Mouse (Mus musculus) liver, embryonic 13.5 days (tissue): ENCODE measurements at regions not wholly inside any gene's neighbourhood (a gene's known extent, or its start where the extent isn't known, plus 50 kb on each side); places are given as distances from the start of the nearest gene placed in this dataset.

Source experiments
- ATAC-seq: fragments of 200-750 bp; cut with Nextera tagmentation; 2 replicates; pipeline ENCODE4 v1.8.0; 2017; ENCODE audit warnings: low read depth, mild to moderate bottlenecking, moderate number of reproducible peaks, moderate library complexity
- DNase-seq: peaks from one replicate; pipeline ENCODE4 v3.0.0; 2022
- H3K27ac ChIP-seq: fragments of 300-500 bp; sonication (generic); 2 replicates; pipeline ENCODE4 v1.5.1; 2015; ENCODE audit warnings: moderate library complexity, mild to moderate bottlenecking, inconsistent platforms
- H3K27me3 ChIP-seq: fragments of 300-500 bp; sonication (generic); 2 replicates; pipeline ENCODE4 v1.6.1; 2015; ENCODE audit warnings: mild to moderate bottlenecking, inconsistent platforms
- H3K36me3 ChIP-seq: fragments of 300-500 bp; sonication (generic); 2 replicates; pipeline ENCODE4 v1.6.1; 2015; ENCODE audit warnings: mild to moderate bottlenecking, inconsistent platforms
- H3K4me1 ChIP-seq: fragments of 300-500 bp; sonication (generic); replicated peaks from 2 replicates; pipeline ENCODE4 v1.6.1; 2015; ENCODE audit warnings: inconsistent platforms
- H3K4me2 ChIP-seq: fragments of 300-500 bp; sonication (generic); 2 replicates; pipeline ENCODE4 v1.6.1; 2015; ENCODE audit warnings: inconsistent platforms, mild to moderate bottlenecking, moderate library complexity
- H3K4me3 ChIP-seq: fragments of 300-500 bp; sonication (generic); replicated peaks from 2 replicates; pipeline ENCODE4 v1.5.1; 2015; ENCODE audit warnings: mild to moderate bottlenecking, inconsistent platforms
- H3K9ac ChIP-seq: fragments of 300-500 bp; sonication (generic); 2 replicates; pipeline ENCODE4 v1.6.1; 2015; ENCODE audit warnings: mild to moderate bottlenecking, inconsistent platforms
- H3K9me3 ChIP-seq: fragments of 300-500 bp; sonication (generic); replicated peaks from 2 replicates; pipeline ENCODE4 v1.6.1; 2016; ENCODE audit warnings: inconsistent platforms
- WGBS: fragments of 180-500 bp; shearing (Covaris S2); methylation state at CpG from one replicate; pipeline ENCODE4 v1.1.7; 2015; ENCODE audit not compliant: insufficient replicate concordance; 5-methylcytosine and 5-hydroxymethylcytosine counted together

DNA sequence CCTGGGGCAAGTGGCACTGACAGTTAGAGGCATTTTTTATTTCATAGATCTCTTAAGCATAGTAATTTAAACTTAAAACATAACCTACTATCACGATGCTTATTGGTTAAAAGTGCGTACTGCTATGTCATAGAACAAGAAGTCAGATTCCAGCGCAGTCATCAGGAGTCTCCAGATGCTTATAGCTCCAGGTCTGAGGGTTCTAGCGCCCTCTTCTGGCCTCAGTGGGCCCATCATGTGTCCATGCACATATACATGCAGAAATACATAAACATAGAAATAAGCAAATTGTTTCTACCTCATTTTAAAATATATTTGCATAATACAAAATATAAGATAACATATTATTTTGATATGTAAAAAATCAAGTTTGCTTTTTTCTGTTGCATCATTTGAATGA lies 1002.8 kb upstream of the Adgrl2 start:
- no peaks in the 10 kb centered on the region for H3K36me3 ChIP-seq
- no peak for DNase-seq
- no peaks in the 10 kb centered on the region for H3K4me1 ChIP-seq
- H3K4me3 ChIP-seq = no peak overlapping the region
- no peaks in the 10 kb centered on the region for H3K9me3 ChIP-seq
- H3K27ac ChIP-seq = no peak overlapping the region
- WGBS = 51% methylated on average over 4 of the region's 4 CpGs
- H3K27me3 ChIP-seq = no peaks in the 10 kb centered on the region
- H3K4me2 ChIP-seq = no peak overlapping the region
- no peak for ATAC-seq
- H3K9ac ChIP-seq = no peak overlapping the region

DNA sequence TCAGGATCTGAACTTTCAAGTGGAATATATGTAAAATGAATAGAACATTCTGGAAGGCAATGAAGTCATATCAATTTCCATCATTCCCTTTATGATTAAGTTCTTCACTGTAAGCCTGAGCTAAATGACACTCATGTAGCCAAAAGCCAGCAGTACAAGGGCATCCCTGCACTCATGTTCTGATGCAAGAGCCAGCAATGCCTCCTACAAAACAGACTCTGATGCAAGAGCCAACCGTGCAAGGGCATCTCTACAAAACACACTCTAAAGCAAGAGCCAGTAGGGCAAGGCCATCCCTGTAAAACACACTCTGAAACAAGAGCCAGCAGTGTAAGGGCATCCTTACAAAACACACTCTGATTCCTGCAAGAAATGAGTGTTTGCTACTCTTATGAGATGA lies 997.4 kb upstream of the Adgrl2 start:
- Histone ChIP-seq H3K36me3 (no peaks in the 10 kb centered on the region), H3K4me3 (no peak overlapping the region), H3K4me1 (no peaks in the 10 kb centered on the region), H3K9ac (no peak overlapping the region), H3K27ac (no peak overlapping the region), H3K9me3 (no peaks in the 10 kb centered on the region), H3K27me3 (no peaks in the 10 kb centered on the region), H3K4me2 (no peak overlapping the region)
- ATAC-seq (no peak), DNase-seq (no peak)
- WGBS = 38% methylated on average over 1 of the region's 1 CpGs

GRCm38 (mm10) chr3:149956993-149957392 lies 966.6 kb upstream of the Adgrl2 start:
- ATAC-seq (no peak), DNase-seq (no peak)
- Histone ChIP-seq H3K27me3 (no peaks in the 10 kb centered on the region), H3K4me1 (no peaks in the 10 kb centered on the region), H3K9me3 (no peaks in the 10 kb centered on the region), H3K9ac (no peak overlapping the region), H3K4me2 (no peak overlapping the region), H3K36me3 (no peaks in the 10 kb centered on the region), H3K27ac (no peak overlapping the region), H3K4me3 (no peak overlapping the region)
- WGBS = 6% methylated on average over 2 of the region's 2 CpGs

- no peaks in the 10 kb centered on the region for H3K36me3 ChIP-seq
- H3K27me3 ChIP-seq = no peaks in the 10 kb centered on the region
- no peak for DNase-seq
- H3K9ac ChIP-seq = no peak overlapping the region
- 76% methylated on average over 9 of the region's 9 CpGs for WGBS
- H3K4me1 ChIP-seq = no peaks in the 10 kb centered on the region
- H3K9me3 ChIP-seq = no peaks in the 10 kb centered on the region
- no peak overlapping the region for H3K4me3 ChIP-seq
- H3K27ac ChIP-seq = no peak overlapping the region
- no peak for ATAC-seq
- H3K4me2 ChIP-seq = no peak overlapping the region
Observed at GRCm38 (mm10) chr3:149936197-149936596, 945.8 kb upstream of the Adgrl2 start.

GRCm38 (mm10) chr3:149934832-149935231 lies 944.5 kb upstream of the Adgrl2 start:
- Histone ChIP-seq H3K27ac (no peak overlapping the region), H3K9ac (no peak overlapping the region), H3K27me3 (no peaks in the 10 kb centered on the region), H3K4me3 (no peak overlapping the region), H3K36me3 (no peaks in the 10 kb centered on the region), H3K9me3 (no peaks in the 10 kb centered on the region), H3K4me1 (no peaks in the 10 kb centered on the region), H3K4me2 (no peak overlapping the region)
- DNase-seq = no peak
- 61% methylated on average over 4 of the region's 4 CpGs for WGBS
- ATAC-seq = no peak

GRCm38 (mm10) chr3:149928456-149929360 lies 938.4 kb upstream of the Adgrl2 start:
- ATAC-seq (no peak), DNase-seq (no peak)
- H3K4me3 ChIP-seq = no peak overlapping the region
- H3K9ac ChIP-seq = no peak overlapping the region
- H3K36me3 ChIP-seq = no peaks in the 10 kb centered on the region
- H3K4me1 ChIP-seq = no peaks in the 10 kb centered on the region
- no peaks in the 10 kb centered on the region for H3K27me3 ChIP-seq
- no peaks in the 10 kb centered on the region for H3K9me3 ChIP-seq
- no peak overlapping the region for H3K4me2 ChIP-seq
- H3K27ac ChIP-seq = no peak overlapping the region
- WGBS = 66% methylated on average over 10 of the region's 10 CpGs

- Histone ChIP-seq H3K4me1 (no peaks in the 10 kb centered on the region), H3K27ac (no peak overlapping the region), H3K4me3 (no peak overlapping the region), H3K9me3 (no peaks in the 10 kb centered on the region), H3K27me3 (no peaks in the 10 kb centered on the region), H3K4me2 (no peak overlapping the region), H3K9ac (no peak overlapping the region), H3K36me3 (no peaks in the 10 kb centered on the region)
- ATAC-seq = no peak
- DNase-seq = no peak
- 49% methylated on average over 2 of the region's 2 CpGs for WGBS
Observed at GRCm38 (mm10) chr3:149920206-149920605, 929.9 kb upstream of the Adgrl2 start.

GRCm38 (mm10) chr3:149918201-149918600 lies 927.8 kb upstream of the Adgrl2 start:
- H3K9ac ChIP-seq = no peak overlapping the region
- ATAC-seq = no peak
- DNase-seq = no peak
- no peak overlapping the region for H3K4me2 ChIP-seq
- H3K9me3 ChIP-seq = no peaks in the 10 kb centered on the region
- no peak overlapping the region for H3K27ac ChIP-seq
- H3K4me1 ChIP-seq = no peaks in the 10 kb centered on the region
- no peaks in the 10 kb centered on the region for H3K36me3 ChIP-seq
- H3K4me3 ChIP-seq = no peak overlapping the region
- H3K27me3 ChIP-seq = no peaks in the 10 kb centered on the region
- 65% methylated on average over 5 of the region's 5 CpGs for WGBS

DNA sequence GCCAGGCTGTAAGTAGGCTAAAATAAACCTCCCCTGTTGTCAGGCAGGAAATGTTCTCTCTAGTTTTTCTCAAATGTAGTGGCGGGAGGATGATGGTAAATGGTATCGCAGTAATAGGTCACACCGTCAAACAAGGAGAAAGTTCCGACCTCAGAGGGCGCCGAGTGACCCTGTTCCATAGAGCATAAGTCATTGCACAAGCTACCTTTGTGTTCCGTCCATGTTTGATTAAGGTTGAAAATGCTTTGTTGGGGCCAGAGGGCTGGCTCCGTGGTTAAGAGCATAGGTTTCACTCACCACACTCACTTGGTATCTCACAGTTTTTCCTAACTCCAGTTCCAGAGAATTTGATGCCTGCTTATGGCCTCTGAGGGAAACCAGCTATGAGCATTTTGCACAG lies 920.4 kb upstream of the Adgrl2 start:
- no peaks in the 10 kb centered on the region for H3K36me3 ChIP-seq
- WGBS = 80% methylated on average over 8 of the region's 8 CpGs
- H3K4me2 ChIP-seq = no peak overlapping the region
- no peaks in the 10 kb centered on the region for H3K9me3 ChIP-seq
- no peak overlapping the region for H3K4me3 ChIP-seq
- no peak overlapping the region for H3K27ac ChIP-seq
- no peaks in the 10 kb centered on the region for H3K27me3 ChIP-seq
- DNase-seq (no peak), ATAC-seq (no peak)
- no peaks in the 10 kb centered on the region for H3K4me1 ChIP-seq
- no peak overlapping the region for H3K9ac ChIP-seq

- H3K4me2 ChIP-seq = no peak overlapping the region
- no peak for ATAC-seq
- H3K9ac ChIP-seq = no peak overlapping the region
- H3K36me3 ChIP-seq = no peaks in the 10 kb centered on the region
- no peak for DNase-seq
- no peaks in the 10 kb centered on the region for H3K9me3 ChIP-seq
- H3K27ac ChIP-seq = no peak overlapping the region
- H3K4me3 ChIP-seq = no peak overlapping the region
- H3K4me1 ChIP-seq = no peaks in the 10 kb centered on the region
- no peaks in the 10 kb centered on the region for H3K27me3 ChIP-seq
- WGBS = 70% methylated on average over 5 of the region's 5 CpGs
Observed at GRCm38 (mm10) chr3:149901783-149902182, 911.4 kb upstream of the Adgrl2 start.

- Histone ChIP-seq H3K4me1 (no peaks in the 10 kb centered on the region), H3K27me3 (no peaks in the 10 kb centered on the region), H3K9ac (no peak overlapping the region), H3K4me2 (no peak overlapping the region), H3K9me3 (no peaks in the 10 kb centered on the region), H3K4me3 (no peak overlapping the region), H3K36me3 (no peaks in the 10 kb centered on the region), H3K27ac (no peak overlapping the region)
- no peak for DNase-seq
- 56% methylated on average over 1 of the region's 1 CpGs for WGBS
- no peak for ATAC-seq
Observed at GRCm38 (mm10) chr3:149876553-149876952, 886.2 kb upstream of the Adgrl2 start.

GRCm38 (mm10) chr3:149865945-149866344 lies 875.6 kb upstream of the Adgrl2 start:
- Histone ChIP-seq H3K36me3 (no peaks in the 10 kb centered on the region), H3K4me1 (no peaks in the 10 kb centered on the region), H3K4me3 (no peak overlapping the region), H3K4me2 (no peak overlapping the region), H3K27ac (no peak overlapping the region), H3K9ac (no peak overlapping the region), H3K27me3 (no peaks in the 10 kb centered on the region), H3K9me3 (no peaks in the 10 kb centered on the region)
- DNase-seq (no peak), ATAC-seq (no peak)
- WGBS = 73% methylated on average over 2 of the region's 2 CpGs
